Mouse (Mus musculus) erythroblast, embryonic 14.5 days (primary cell): Measurements from ENCODE around the gene Baz2b.

Source experiments
- GATA1 ChIP-seq: IDR thresholded peaks from 2 replicates; pipeline ENCODE4 v1.6.1; 2012; ENCODE audit warnings: low read length, inconsistent platforms, mixed read lengths
- TAL1 ChIP-seq: IDR thresholded peaks from 3 replicates; pipeline ENCODE4 v1.6.1; 2012; ENCODE audit warnings: low read length, inconsistent platforms, mixed read lengths

- TF ChIP-seq TAL1 (no peak), GATA1 (no peak)
Measured at GRCm38 (mm10) chr2:60011526-60011925, 198.1 kb downstream of the Baz2b start.
